Mouse (Mus musculus) midbrain, embryonic 16.5 days (tissue): ENCODE results near the gene Akr1cl. TPM values are rescaled to one million over a fixed set of nuclear protein-coding genes. Genes with fewer than 3 reads are reported as not detected.

Experiments used
- ATAC-seq: fragments of 200-750 bp; cut with Nextera tagmentation; 2 replicates; pipeline ENCODE4 v1.8.0; 2017; ENCODE audit warnings: moderate TSS enrichment
- H3K27ac ChIP-seq: fragments of 300-500 bp; sonication (generic); 2 replicates; pipeline ENCODE4 v1.5.1; 2014; ENCODE audit warnings: mild to moderate bottlenecking, low read length, mixed read lengths
- H3K27me3 ChIP-seq: fragments of 300-500 bp; sonication (generic); 2 replicates; pipeline ENCODE4 v1.6.1; 2014; ENCODE audit warnings: low read depth, low read length, mixed read lengths; ENCODE audit not compliant: control insufficient read depth, insufficient read depth
- H3K36me3 ChIP-seq: fragments of 300-500 bp; sonication (generic); 2 replicates; pipeline ENCODE4 v1.6.1; 2014; ENCODE audit warnings: mild to moderate bottlenecking, low read length, moderate library complexity, mixed read lengths; ENCODE audit not compliant: control insufficient read depth, insufficient read depth
- H3K4me1 ChIP-seq: fragments of 300-500 bp; sonication (generic); 2 replicates; pipeline ENCODE4 v1.6.1; 2014; ENCODE audit warnings: mild to moderate bottlenecking, low read length, mixed read lengths; ENCODE audit not compliant: control insufficient read depth, insufficient read depth
- H3K4me2 ChIP-seq: fragments of 300-500 bp; sonication (generic); 2 replicates; pipeline ENCODE4 v1.6.1; 2014; ENCODE audit warnings: mild to moderate bottlenecking, low read length, mixed read lengths
- H3K4me3 ChIP-seq: fragments of 300-500 bp; sonication (generic); 2 replicates; pipeline ENCODE4 v1.5.1; 2014; ENCODE audit warnings: low read depth, mild to moderate bottlenecking, low read length, moderate library complexity, mixed read lengths
- H3K9ac ChIP-seq: fragments of 300-500 bp; sonication (generic); 2 replicates; pipeline ENCODE4 v1.6.1; 2014; ENCODE audit warnings: low read depth, low read length, mixed read lengths
- H3K9me3 ChIP-seq: fragments of 300-500 bp; sonication (generic); replicated peaks from 2 replicates; pipeline ENCODE4 v1.6.1; 2014; ENCODE audit warnings: mild to moderate bottlenecking, low read length, mixed read lengths; ENCODE audit not compliant: control insufficient read depth, poor library complexity, severe bottlenecking
- WGBS: fragments of 180-500 bp; shearing (Covaris S2); extraction: QIAGEN DNeasy Blood & Tissue Kit; methylation state at CpG from one replicate; pipeline ENCODE4 v1.1.7; 2014; 5-methylcytosine and 5-hydroxymethylcytosine counted together
- polyA plus RNA-seq: library from polyadenylated mRNA; unstranded; fragments of >200 nt; fragmentation: Nextera tagmentation; extraction: Ambion mirVana; gene quantifications from 2 replicates; pipeline ENCODE4 v1.2.1, GENCODE M21; 2015

Gene Akr1cl
- polyA plus RNA-seq, 1 experiment from 2014 or later = not detected

DNA sequence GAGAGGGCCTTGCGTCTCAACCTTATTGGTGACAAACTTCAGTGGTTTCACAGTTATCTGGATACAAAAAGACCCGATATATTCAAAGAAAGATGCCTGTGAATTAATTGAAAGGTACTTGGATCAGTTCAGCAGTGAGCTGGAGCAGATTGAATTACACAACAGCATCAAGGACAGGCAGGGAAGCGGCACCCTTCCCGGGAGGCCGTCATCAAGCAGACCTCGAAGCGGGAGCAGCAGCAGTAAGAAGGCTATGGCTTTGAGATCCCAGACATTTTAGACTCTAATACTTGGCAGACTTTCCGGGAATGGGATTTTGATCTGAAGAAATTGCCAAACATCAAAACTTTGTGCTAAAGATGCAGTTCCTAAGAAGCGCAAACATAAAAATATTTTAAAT lies 4.4 kb downstream of the Akr1cl start:
- no peak overlapping the region for H3K4me2 ChIP-seq
- no peaks in the 10 kb centered on the region for H3K27me3 ChIP-seq
- no peaks in the 10 kb centered on the region for H3K4me1 ChIP-seq
- no peak for ATAC-seq
- no peaks in the 10 kb centered on the region for H3K9me3 ChIP-seq
- H3K27ac ChIP-seq = no peak overlapping the region
- no peak overlapping the region for H3K4me3 ChIP-seq
- no peaks in the 10 kb centered on the region for H3K36me3 ChIP-seq
- WGBS = 70% methylated on average over 9 of the region's 9 CpGs
- no peak overlapping the region for H3K9ac ChIP-seq

DNA sequence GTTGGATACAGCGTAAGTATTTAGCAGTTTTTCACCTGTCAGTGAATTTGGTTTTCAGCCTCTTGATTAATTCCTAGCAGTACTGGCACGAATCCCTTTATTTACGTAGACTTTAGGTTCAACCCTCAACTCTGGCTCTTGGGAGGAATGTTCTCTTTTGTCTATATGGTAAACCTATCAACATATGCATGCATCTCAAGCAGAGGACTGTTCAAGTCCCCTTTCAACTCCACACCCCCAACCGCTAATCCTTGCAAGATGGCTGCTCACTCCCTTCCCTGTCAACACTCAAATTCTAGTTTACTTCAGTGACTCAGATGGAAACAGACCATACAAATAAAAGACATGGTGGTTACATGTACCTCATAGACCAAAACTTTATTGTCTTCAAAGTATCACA lies 19.8 kb downstream of the Akr1cl start:
- H3K4me3 ChIP-seq = no peak overlapping the region
- 72% methylated on average over 4 of the region's 4 CpGs for WGBS
- H3K9ac ChIP-seq = no peak overlapping the region
- no peaks in the 10 kb centered on the region for H3K36me3 ChIP-seq
- no peaks in the 10 kb centered on the region for H3K4me1 ChIP-seq
- no peaks in the 10 kb centered on the region for H3K9me3 ChIP-seq
- H3K27ac ChIP-seq = no peak overlapping the region
- no peak for ATAC-seq
- no peak overlapping the region for H3K4me2 ChIP-seq
- no peaks in the 10 kb centered on the region for H3K27me3 ChIP-seq

DNA sequence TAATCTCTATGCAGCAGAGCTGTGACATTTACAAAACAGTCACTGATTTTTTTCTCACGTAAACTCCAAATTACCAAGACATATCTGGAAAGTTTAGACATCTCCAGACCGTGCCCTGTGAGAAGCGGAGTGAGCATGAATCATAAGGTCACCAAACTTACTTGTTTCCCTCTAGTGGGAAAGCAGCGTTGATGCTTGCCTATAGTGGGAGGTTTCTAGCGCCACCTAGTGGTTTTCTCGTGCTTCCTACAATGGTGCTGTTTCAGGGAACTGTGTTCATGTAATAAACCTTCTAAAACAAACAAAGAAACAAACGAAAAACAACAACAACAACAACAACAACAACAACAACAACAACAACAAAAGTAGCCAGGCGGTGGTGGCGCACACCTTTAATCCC lies 22.4 kb downstream of the Akr1cl start:
- Histone ChIP-seq H3K36me3 (no peaks in the 10 kb centered on the region), H3K9ac (no peak overlapping the region), H3K27me3 (no peaks in the 10 kb centered on the region), H3K4me3 (no peak overlapping the region), H3K4me1 (no peaks in the 10 kb centered on the region), H3K27ac (no peak overlapping the region), H3K4me2 (no peak overlapping the region), H3K9me3 (no peaks in the 10 kb centered on the region)
- ATAC-seq = peak; percentile 76
- WGBS = 13% methylated on average over 9 of the region's 9 CpGs

DNA sequence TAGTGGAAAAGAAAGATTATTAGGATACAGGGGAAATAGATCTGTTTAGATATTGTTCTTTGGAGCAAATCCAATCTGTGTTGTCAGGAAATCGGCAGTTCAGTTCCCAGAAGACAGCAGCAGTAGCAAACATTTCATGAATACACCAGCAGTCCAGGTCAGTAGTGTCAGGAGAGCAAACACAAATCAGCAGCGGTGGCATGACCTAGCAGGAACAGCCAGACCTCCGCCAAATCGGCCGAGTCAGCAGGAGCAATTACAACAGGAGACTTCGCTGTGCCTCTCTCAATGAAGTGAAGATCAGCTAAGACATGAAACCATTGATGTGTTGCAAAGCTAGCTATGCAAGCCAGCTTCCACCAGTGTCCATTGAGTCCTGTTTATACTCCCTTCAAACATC lies 27.0 kb downstream of the Akr1cl start:
- H3K4me3 ChIP-seq = no peak overlapping the region
- no peak for ATAC-seq
- no peaks in the 10 kb centered on the region for H3K4me1 ChIP-seq
- 93% methylated on average over 6 of the region's 6 CpGs for WGBS
- no peak overlapping the region for H3K27ac ChIP-seq
- H3K4me2 ChIP-seq = no peak overlapping the region
- no peaks in the 10 kb centered on the region for H3K36me3 ChIP-seq
- H3K27me3 ChIP-seq = no peaks in the 10 kb centered on the region
- H3K9ac ChIP-seq = no peak overlapping the region
- no peaks in the 10 kb centered on the region for H3K9me3 ChIP-seq

DNA sequence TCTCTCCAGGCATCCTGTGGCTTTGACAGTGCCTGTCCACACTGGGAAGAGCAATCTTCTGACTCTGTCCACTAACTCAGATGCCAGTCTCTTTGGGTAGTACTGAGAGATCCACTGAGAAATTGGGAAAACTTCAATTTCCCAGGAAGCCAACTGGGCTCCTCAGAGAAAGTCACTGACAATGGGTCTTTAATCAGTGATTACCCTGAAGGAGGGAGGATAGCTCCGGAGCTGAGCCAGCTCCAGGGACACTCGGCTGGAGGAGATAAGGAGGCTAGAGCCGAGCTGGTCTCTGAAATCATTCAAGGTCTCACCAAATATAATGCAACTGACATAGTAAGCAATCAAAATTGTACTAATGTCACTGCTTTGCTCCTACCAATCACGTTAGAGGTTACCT lies 28.0 kb downstream of the Akr1cl start:
- Histone ChIP-seq H3K9me3 (no peaks in the 10 kb centered on the region), H3K36me3 (no peaks in the 10 kb centered on the region), H3K4me1 (no peaks in the 10 kb centered on the region), H3K4me2 (no peak overlapping the region), H3K9ac (no peak overlapping the region), H3K27ac (no peak overlapping the region), H3K4me3 (no peak overlapping the region), H3K27me3 (no peaks in the 10 kb centered on the region)
- ATAC-seq = no peak
- WGBS = 84% methylated on average over 4 of the region's 4 CpGs

GRCm38 (mm10) chr1:64993206-64993605 lies 39.4 kb downstream of the Akr1cl start:
- Histone ChIP-seq H3K4me3 (no peak overlapping the region), H3K36me3 (no peaks in the 10 kb centered on the region), H3K9me3 (no peaks in the 10 kb centered on the region), H3K4me1 (no peaks in the 10 kb centered on the region), H3K4me2 (no peak overlapping the region), H3K9ac (no peak overlapping the region), H3K27ac (no peak overlapping the region), H3K27me3 (no peaks in the 10 kb centered on the region)
- ATAC-seq = no peak
- 81% methylated on average over 4 of the region's 4 CpGs for WGBS

DNA sequence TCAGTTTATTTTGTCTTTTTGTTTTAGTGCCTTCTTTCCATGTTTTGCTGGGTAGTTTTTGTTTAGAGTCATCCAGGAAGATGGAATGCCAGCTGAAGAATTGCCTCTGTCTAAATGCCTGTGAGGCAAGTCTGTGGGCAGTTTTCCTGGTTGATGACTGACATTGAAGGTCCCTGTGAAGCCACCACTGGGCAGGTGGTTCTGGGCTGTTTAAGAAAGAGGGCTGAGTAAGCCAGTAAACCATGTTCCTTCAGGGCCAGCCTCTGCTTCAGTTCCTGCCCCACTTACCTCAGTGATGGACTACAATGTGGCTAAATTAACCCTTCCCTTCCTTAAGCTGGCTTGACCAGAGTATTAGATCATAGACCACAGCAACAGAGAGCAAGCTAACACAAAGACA lies 44.4 kb downstream of the Akr1cl start:
- Histone ChIP-seq H3K4me2 (no peak overlapping the region), H3K27ac (no peak overlapping the region), H3K9me3 (no peaks in the 10 kb centered on the region), H3K27me3 (no peaks in the 10 kb centered on the region), H3K4me1 (peaks cover 3% of the 10 kb centered on the region), H3K4me3 (no peak overlapping the region), H3K9ac (no peak overlapping the region), H3K36me3 (no peaks in the 10 kb centered on the region)
- ATAC-seq = no peak

GRCm38 (mm10) chr1:64986120-64986519 lies 46.4 kb downstream of the Akr1cl start:
- no peak overlapping the region for H3K4me2 ChIP-seq
- H3K4me3 ChIP-seq = no peak overlapping the region
- H3K27me3 ChIP-seq = no peaks in the 10 kb centered on the region
- ATAC-seq = peak; percentile 60; the same call in 1 of the 2 replicates
- 36% methylated on average over 7 of the region's 7 CpGs for whole genome bisulfite sequencing
- no peak overlapping the region for H3K27ac ChIP-seq
- no peaks in the 10 kb centered on the region for H3K36me3 ChIP-seq
- H3K9ac ChIP-seq = no peak overlapping the region
- no peaks in the 10 kb centered on the region for H3K9me3 ChIP-seq
- H3K4me1 ChIP-seq = peaks cover 3% of the 10 kb centered on the region

- no peak for ATAC-seq
- H3K36me3 ChIP-seq = no peaks in the 10 kb centered on the region
Observed at GRCm38 (mm10) chr1:64983247-64983646, 49.3 kb downstream of the Akr1cl start.

GRCm38 (mm10) chr1:64978321-64978799 lies 54.2 kb downstream of the Akr1cl start:
- no peaks in the 10 kb centered on the region; the same call in 1 of the 2 replicates for H3K4me1 ChIP-seq
- H3K9me3 ChIP-seq = no peaks in the 10 kb centered on the region
- no peak for ATAC-seq
- no peak overlapping the region for H3K4me2 ChIP-seq
- no peak overlapping the region for H3K27ac ChIP-seq
- H3K9ac ChIP-seq = no peak overlapping the region
- no peak overlapping the region for H3K4me3 ChIP-seq
- H3K27me3 ChIP-seq = no peaks in the 10 kb centered on the region
- WGBS = 69% methylated on average over 7 of the region's 7 CpGs
- H3K36me3 ChIP-seq = no peaks in the 10 kb centered on the region

More at GRCm38 (mm10) chr1:64983247-64983646, 49.3 kb downstream of the Akr1cl start:
- H3K27me3 ChIP-seq = no peaks in the 10 kb centered on the region
- H3K9ac ChIP-seq = no peak overlapping the region
- no peak overlapping the region for H3K27ac ChIP-seq
- H3K9me3 ChIP-seq = no peaks in the 10 kb centered on the region
- no peak overlapping the region for H3K4me2 ChIP-seq
- WGBS = 84% methylated on average over 3 of the region's 3 CpGs
- H3K4me1 ChIP-seq = peaks cover 3% of the 10 kb centered on the region
- H3K4me3 ChIP-seq = no peak overlapping the region
